Mouse (Mus musculus): ENCODE results near the gene Eif2b2. TPM values are rescaled to one million over a fixed set of nuclear protein-coding genes. Genes with fewer than 3 reads are reported as not detected.

The Eif2b2 gene
- polyA plus RNA-seq, 1 experiment from 2014 or later: 98.9 TPM

GRCm38 (mm10) chr12:85252083-85252482 is 32.8 kb downstream of the Eif2b2 start:
- no peak for ATAC-seq (replicated peaks; ENCODE audit: low FRiP score)

GRCm38 (mm10) chr12:85256074-85256751 is 36.9 kb downstream of the Eif2b2 start:
- Histone ChIP-seq H3K27me3 (ENCODE audit: control insufficient read depth, insufficient read depth, low read length) (no peaks in the 10 kb centered on the region), H3K4me3 (ENCODE audit: low read depth, low read length) (no peak overlapping the region), H3K27ac (ENCODE audit: low read depth, low read length) (no peak overlapping the region), H3K4me2 (ENCODE audit: low read depth, low read length, severe bottlenecking) (no peak overlapping the region), H3K36me3 (ENCODE audit: control insufficient read depth, insufficient read depth, low read length) (no peaks in the 10 kb centered on the region), H3K4me1 (replicated peaks; ENCODE audit: control insufficient read depth, insufficient read depth, low read length) (no peaks in the 10 kb centered on the region), H3K9ac (ENCODE audit: low read length) (no peak overlapping the region), H3K9me3 (ENCODE audit: control insufficient read depth, low read length) (no peaks in the 10 kb centered on the region)
- no peak for ATAC-seq (replicated peaks; ENCODE audit: low FRiP score)
- 77% methylated on average over 7 of the region's 7 CpGs for WGBS
- DNase-seq (ENCODE audit: low spot score): no peak

More at GRCm38 (mm10) chr12:85252083-85252482, 32.8 kb downstream of the Eif2b2 start:
- H3K4me1 ChIP-seq (replicated peaks; ENCODE audit: control insufficient read depth, insufficient read depth, low read length): no peaks in the 10 kb centered on the region
- no peak overlapping the region for H3K27ac ChIP-seq (ENCODE audit: low read depth, low read length)
- whole genome bisulfite sequencing: 86% methylated on average over 3 of the region's 3 CpGs
- no peaks in the 10 kb centered on the region for H3K36me3 ChIP-seq (ENCODE audit: control insufficient read depth, insufficient read depth, low read length)
- H3K9ac ChIP-seq (ENCODE audit: low read length): no peak overlapping the region
- no peak for DNase-seq (ENCODE audit: low spot score)
- H3K27me3 ChIP-seq (ENCODE audit: control insufficient read depth, insufficient read depth, low read length): no peaks in the 10 kb centered on the region
- no peak overlapping the region for H3K4me2 ChIP-seq (ENCODE audit: low read depth, low read length, severe bottlenecking)
- no peak overlapping the region for H3K4me3 ChIP-seq (ENCODE audit: low read depth, low read length)
- no peaks in the 10 kb centered on the region for H3K9me3 ChIP-seq (ENCODE audit: control insufficient read depth, low read length)

DNA sequence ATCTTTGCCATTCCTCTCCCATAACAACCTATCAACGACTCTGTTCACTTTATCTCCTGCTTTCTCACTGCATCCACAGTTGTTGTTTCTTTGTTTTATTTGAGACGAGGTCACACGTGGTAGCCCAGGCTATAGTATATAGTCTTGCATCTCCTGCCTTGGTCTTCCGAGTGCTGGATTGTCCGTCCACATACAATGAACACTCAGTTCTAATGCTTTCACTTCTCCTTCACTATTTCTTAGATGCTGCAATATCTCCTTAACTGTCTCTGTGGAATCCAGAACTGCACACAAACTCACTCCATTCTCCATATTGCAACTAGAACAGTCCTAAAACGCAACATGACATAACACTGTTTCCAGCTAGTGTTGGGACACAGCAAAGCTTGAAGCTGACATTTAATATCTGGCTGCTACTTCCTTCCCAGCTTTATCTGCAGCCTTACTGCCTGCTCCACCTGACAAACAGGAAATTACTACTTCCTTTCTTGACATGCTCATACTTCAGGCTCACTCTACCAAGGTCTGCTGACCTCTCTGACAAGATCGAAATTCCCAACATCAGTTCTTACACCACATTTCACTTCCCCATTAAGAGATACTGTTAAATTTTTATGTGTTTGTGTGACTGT is 37.8 kb downstream of the Eif2b2 start:
- H3K36me3 ChIP-seq (ENCODE audit: control insufficient read depth, insufficient read depth, low read length): no peaks in the 10 kb centered on the region
- DNase-seq (ENCODE audit: low spot score): no peak
- no peaks in the 10 kb centered on the region for H3K9me3 ChIP-seq (ENCODE audit: control insufficient read depth, low read length)
- 90% methylated on average over 7 of the region's 7 CpGs for WGBS
- no peak overlapping the region for H3K4me2 ChIP-seq (ENCODE audit: low read depth, low read length, severe bottlenecking)
- H3K9ac ChIP-seq (ENCODE audit: low read length): no peak overlapping the region
- no peaks in the 10 kb centered on the region for H3K4me1 ChIP-seq (replicated peaks; ENCODE audit: control insufficient read depth, insufficient read depth, low read length)
- no peak overlapping the region for H3K4me3 ChIP-seq (ENCODE audit: low read depth, low read length)
- H3K27me3 ChIP-seq (ENCODE audit: control insufficient read depth, insufficient read depth, low read length): no peaks in the 10 kb centered on the region
- no peak for ATAC-seq (replicated peaks; ENCODE audit: low FRiP score)
- H3K27ac ChIP-seq (ENCODE audit: low read depth, low read length): no peak overlapping the region

DNA sequence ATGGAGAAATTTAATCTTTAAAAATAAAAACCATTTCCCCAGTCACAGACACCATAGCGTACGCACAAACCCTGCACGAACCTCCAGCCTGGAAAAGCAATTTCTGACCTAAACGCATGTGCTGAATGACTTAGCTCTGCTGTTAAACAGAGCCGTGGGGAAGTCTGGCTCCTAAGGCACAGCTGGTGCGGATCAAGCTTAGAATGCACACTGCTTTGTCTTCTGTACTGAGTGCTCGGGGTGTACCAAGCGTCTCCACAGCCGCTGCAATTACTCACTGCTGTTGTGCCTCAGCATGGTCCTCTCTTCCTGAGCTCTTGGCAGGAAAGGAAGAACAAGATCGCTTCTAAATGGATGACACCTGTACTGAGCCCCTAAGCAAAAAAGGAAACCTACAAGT is 43.2 kb downstream of the Eif2b2 start:
- H3K9ac ChIP-seq (ENCODE audit: low read length): no peak overlapping the region
- H3K9me3 ChIP-seq (ENCODE audit: control insufficient read depth, low read length): no peaks in the 10 kb centered on the region
- WGBS: 61% methylated on average over 10 of the region's 10 CpGs
- H3K36me3 ChIP-seq (ENCODE audit: control insufficient read depth, insufficient read depth, low read length): no peaks in the 10 kb centered on the region
- DNase-seq (ENCODE audit: low spot score) (peak; percentile 56), ATAC-seq (replicated peaks; ENCODE audit: low FRiP score) (no peak)
- H3K4me1 ChIP-seq (replicated peaks; ENCODE audit: control insufficient read depth, insufficient read depth, low read length): no peaks in the 10 kb centered on the region
- no peak overlapping the region for H3K4me3 ChIP-seq (ENCODE audit: low read depth, low read length)
- no peak overlapping the region for H3K27ac ChIP-seq (ENCODE audit: low read depth, low read length)
- H3K4me2 ChIP-seq (ENCODE audit: low read depth, low read length, severe bottlenecking): no peak overlapping the region
- H3K27me3 ChIP-seq (ENCODE audit: control insufficient read depth, insufficient read depth, low read length): no peaks in the 10 kb centered on the region

- no peak overlapping the region for H3K9ac ChIP-seq (ENCODE audit: low read length)
- ATAC-seq (replicated peaks; ENCODE audit: low FRiP score) (no peak), DNase-seq (ENCODE audit: low spot score) (no peak)
- no peaks in the 10 kb centered on the region for H3K9me3 ChIP-seq (ENCODE audit: control insufficient read depth, low read length)
- no peak overlapping the region for H3K4me3 ChIP-seq (ENCODE audit: low read depth, low read length)
- H3K4me2 ChIP-seq (ENCODE audit: low read depth, low read length, severe bottlenecking): no peak overlapping the region
- no peaks in the 10 kb centered on the region for H3K36me3 ChIP-seq (ENCODE audit: control insufficient read depth, insufficient read depth, low read length)
- WGBS: 84% methylated on average over 5 of the region's 5 CpGs
- H3K4me1 ChIP-seq (replicated peaks; ENCODE audit: control insufficient read depth, insufficient read depth, low read length): no peaks in the 10 kb centered on the region
- no peak overlapping the region for H3K27ac ChIP-seq (ENCODE audit: low read depth, low read length)
- no peaks in the 10 kb centered on the region for H3K27me3 ChIP-seq (ENCODE audit: control insufficient read depth, insufficient read depth, low read length)
These were observed 43.9 kb downstream of the Eif2b2 start for GRCm38 (mm10) chr12:85263190-85263589.

DNA sequence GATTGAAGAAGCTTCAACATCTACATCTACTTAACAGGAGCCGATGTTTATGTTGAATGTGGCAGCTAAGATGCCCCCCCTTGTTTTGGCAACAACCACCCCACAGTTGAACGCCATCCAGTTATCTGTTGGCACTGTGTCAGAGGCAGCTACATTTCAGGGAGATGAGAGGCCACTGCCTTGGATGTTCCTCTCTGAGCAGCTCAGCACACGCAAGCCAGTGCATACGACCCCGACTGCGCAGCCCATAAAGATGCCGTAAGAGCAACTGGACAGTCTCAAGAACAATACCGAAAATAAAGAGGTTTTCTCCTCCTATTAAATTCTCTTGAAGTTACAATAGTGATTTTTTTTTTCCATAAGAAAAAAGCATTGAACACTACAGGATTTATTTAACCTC is 45.2 kb downstream of the Eif2b2 start:
- WGBS: 93% methylated on average over 8 of the region's 8 CpGs
- Histone ChIP-seq H3K27me3 (ENCODE audit: control insufficient read depth, insufficient read depth, low read length) (no peaks in the 10 kb centered on the region), H3K9ac (ENCODE audit: low read length) (no peak overlapping the region), H3K4me3 (ENCODE audit: low read depth, low read length) (no peak overlapping the region), H3K4me1 (replicated peaks; ENCODE audit: control insufficient read depth, insufficient read depth, low read length) (no peaks in the 10 kb centered on the region), H3K36me3 (ENCODE audit: control insufficient read depth, insufficient read depth, low read length) (no peaks in the 10 kb centered on the region), H3K9me3 (ENCODE audit: control insufficient read depth, low read length) (no peaks in the 10 kb centered on the region), H3K4me2 (ENCODE audit: low read depth, low read length, severe bottlenecking) (no peak overlapping the region), H3K27ac (ENCODE audit: low read depth, low read length) (no peak overlapping the region)
- ATAC-seq (replicated peaks; ENCODE audit: low FRiP score) (no peak), DNase-seq (ENCODE audit: low spot score) (no peak)

DNA sequence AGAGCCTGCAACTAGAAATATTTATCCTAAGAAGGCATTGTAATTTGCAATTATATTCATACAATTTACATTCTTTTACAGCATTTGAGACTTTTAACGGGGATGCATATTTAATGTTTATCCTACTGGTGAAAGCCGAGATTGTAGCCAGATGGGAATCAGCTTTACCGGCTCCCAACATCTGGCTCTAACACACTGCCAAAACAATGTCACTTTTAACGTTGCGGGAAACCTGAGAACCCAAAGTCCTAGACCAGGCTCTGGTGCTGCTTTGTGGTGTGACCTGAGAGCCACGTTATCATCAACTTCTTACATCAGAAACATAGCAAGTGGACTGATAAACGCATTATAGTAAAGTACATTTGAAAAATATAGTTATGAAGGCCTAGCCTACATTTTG is 45.7 kb downstream of the Eif2b2 start:
- H3K4me2 ChIP-seq (ENCODE audit: low read depth, low read length, severe bottlenecking): no peak overlapping the region
- H3K4me1 ChIP-seq (replicated peaks; ENCODE audit: control insufficient read depth, insufficient read depth, low read length): no peaks in the 10 kb centered on the region; the same call in 1 of the 2 replicates
- 73% methylated on average over 7 of the region's 7 CpGs for WGBS
- ATAC-seq (replicated peaks; ENCODE audit: low FRiP score) (no peak), DNase-seq (ENCODE audit: low spot score) (no peak)
- no peaks in the 10 kb centered on the region for H3K9me3 ChIP-seq (ENCODE audit: control insufficient read depth, low read length)
- no peak overlapping the region for H3K9ac ChIP-seq (ENCODE audit: low read length)
- no peaks in the 10 kb centered on the region for H3K36me3 ChIP-seq (ENCODE audit: control insufficient read depth, insufficient read depth, low read length)
- H3K27me3 ChIP-seq (ENCODE audit: control insufficient read depth, insufficient read depth, low read length): no peaks in the 10 kb centered on the region
- H3K27ac ChIP-seq (ENCODE audit: low read depth, low read length): no peak overlapping the region
- no peak overlapping the region for H3K4me3 ChIP-seq (ENCODE audit: low read depth, low read length)

DNA sequence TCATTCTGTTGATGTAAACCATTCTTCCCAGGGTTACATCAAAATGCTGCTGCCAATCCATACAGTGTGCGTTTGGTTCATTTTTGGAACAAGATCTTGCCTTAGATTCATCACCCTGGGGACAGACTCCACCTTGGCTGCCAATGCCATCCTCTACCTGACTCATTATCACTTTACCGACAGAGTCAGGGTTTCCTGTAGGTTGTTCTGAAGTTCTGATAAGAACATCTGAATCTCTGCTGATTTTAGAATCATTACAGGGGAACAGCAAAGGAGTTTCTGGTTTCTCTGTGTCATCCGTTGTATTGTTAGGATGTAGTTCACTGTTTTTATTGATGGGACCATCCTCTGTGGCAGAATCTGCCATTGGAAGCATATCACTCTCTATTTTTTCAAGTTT is 47.0 kb downstream of the Eif2b2 start:
- 92% methylated on average over 3 of the region's 3 CpGs for WGBS
- H3K4me3 ChIP-seq (ENCODE audit: low read depth, low read length): no peak overlapping the region
- no peak overlapping the region for H3K4me2 ChIP-seq (ENCODE audit: low read depth, low read length, severe bottlenecking)
- H3K9ac ChIP-seq (ENCODE audit: low read length): no peak overlapping the region
- no peak overlapping the region for H3K27ac ChIP-seq (ENCODE audit: low read depth, low read length)
- H3K9me3 ChIP-seq (ENCODE audit: control insufficient read depth, low read length): no peaks in the 10 kb centered on the region
- H3K4me1 ChIP-seq (replicated peaks; ENCODE audit: control insufficient read depth, insufficient read depth, low read length): no peaks in the 10 kb centered on the region; the same call in 1 of the 2 replicates
- no peaks in the 10 kb centered on the region for H3K27me3 ChIP-seq (ENCODE audit: control insufficient read depth, insufficient read depth, low read length)
- DNase-seq (ENCODE audit: low spot score): no peak
- H3K36me3 ChIP-seq (ENCODE audit: control insufficient read depth, insufficient read depth, low read length): no peaks in the 10 kb centered on the region
- no peak for ATAC-seq (replicated peaks; ENCODE audit: low FRiP score)

DNA sequence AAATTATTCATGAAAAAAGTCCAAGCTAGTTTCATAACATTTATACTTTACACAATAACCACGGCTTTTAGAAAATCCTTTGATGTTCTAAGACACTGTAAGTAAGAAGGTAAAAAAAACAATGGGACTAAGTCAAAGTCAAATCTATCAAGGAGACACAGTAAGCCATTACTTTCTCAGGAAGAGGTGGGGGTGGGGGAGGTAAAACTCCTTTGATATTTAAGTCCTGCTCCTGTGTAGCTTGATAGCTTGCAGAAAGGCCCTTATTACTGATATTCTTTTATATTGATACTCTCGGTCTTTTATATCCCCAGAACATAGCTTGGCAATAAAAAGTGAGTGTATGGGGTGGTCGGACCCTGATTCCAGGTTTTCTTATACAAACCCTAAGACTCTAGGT is 50.5 kb downstream of the Eif2b2 start:
- 54% methylated on average over 3 of the region's 3 CpGs for WGBS

More for the DNA sequence above, 50.5 kb downstream of the Eif2b2 start:
- Histone ChIP-seq H3K4me2 (ENCODE audit: low read depth, low read length, severe bottlenecking) (peak overlapping the region; percentile 63), H3K27me3 (ENCODE audit: control insufficient read depth, insufficient read depth, low read length) (no peaks in the 10 kb centered on the region), H3K36me3 (ENCODE audit: control insufficient read depth, insufficient read depth, low read length) (peaks cover 2% of the 10 kb centered on the region; the same call in 1 of the 2 replicates), H3K9ac (ENCODE audit: low read length) (peak overlapping the region; percentile 78), H3K4me3 (ENCODE audit: low read depth, low read length) (peak overlapping the region; percentile 52), H3K4me1 (replicated peaks; ENCODE audit: control insufficient read depth, insufficient read depth, low read length) (no peaks in the 10 kb centered on the region; the same call in 1 of the 2 replicates), H3K27ac (ENCODE audit: low read depth, low read length) (peak overlapping the region; percentile 84), H3K9me3 (ENCODE audit: control insufficient read depth, low read length) (no peaks in the 10 kb centered on the region)
- DNase-seq (ENCODE audit: low spot score) (no peak), ATAC-seq (replicated peaks; ENCODE audit: low FRiP score) (0 out of 2 replicates have a peak, but pooled peaks have one; percentile 7)

Measured in forebrain, embryonic 11.5 days (tissue).